Mouse (Mus musculus) small intestine, adult 2 months (tissue): ENCODE measurements around the gene Prss56.

Experiments
- CTCF ChIP-seq: fragments of 200-500 bp; IDR thresholded peaks from 2 replicates; pipeline ENCODE4 v1.5.1; 2012; ENCODE audit warnings: low read depth, mild to moderate bottlenecking, control low read depth, inconsistent platforms, low read length, moderate library complexity, mixed read lengths; ENCODE audit not compliant: insufficient replicate concordance, insufficient read length; ENCODE audit errors: extremely low read depth
- POLR2A ChIP-seq: fragments of 200-500 bp; IDR thresholded peaks from 2 replicates; pipeline ENCODE4 v1.6.1; 2012; ENCODE audit warnings: low read depth, mild to moderate bottlenecking, control low read depth, inconsistent platforms, low read length, moderate library complexity

DNA sequence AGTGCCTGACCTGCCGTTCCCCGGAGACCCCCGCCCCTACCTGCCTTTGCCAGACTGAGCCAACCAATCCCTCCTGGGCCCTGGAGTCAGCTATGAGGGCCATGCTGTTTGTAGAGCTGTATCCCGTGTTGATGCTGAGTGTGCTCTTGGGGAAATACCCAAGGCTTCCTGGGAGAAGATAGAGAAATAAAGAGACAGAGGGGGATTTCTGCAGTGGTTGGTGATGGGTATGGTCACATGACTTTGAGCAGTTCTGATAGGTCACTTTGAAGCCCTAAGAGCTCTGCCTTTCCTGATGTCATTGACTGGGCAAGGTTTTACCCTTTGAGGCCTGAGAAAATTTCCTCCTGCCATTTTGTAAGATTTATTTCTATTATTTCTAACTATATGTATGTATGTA lies 28.3 kb downstream of the Prss56 start:
- TF ChIP-seq POLR2A (no peak), CTCF (no peak)
